Mouse (Mus musculus) limb, embryonic 12.5 days (tissue): ENCODE data around the gene Zfp346. TPM values are rescaled to one million over a fixed set of nuclear protein-coding genes. Genes with fewer than 3 reads are reported as not detected.

Experiments
- ATAC-seq: fragments of 200-750 bp; cut with Nextera tagmentation; 2 replicates; pipeline ENCODE4 v1.8.0; 2017; ENCODE audit warnings: low read depth, moderate TSS enrichment; ENCODE audit not compliant: insufficient number of reproducible peaks, insufficient read depth, low FRiP score, low TSS enrichment
- H3K27ac ChIP-seq: fragments of 300-500 bp; sonication (generic); 2 replicates; pipeline ENCODE4 v1.5.1; 2016; ENCODE audit warnings: mild to moderate bottlenecking, moderate library complexity
- H3K27me3 ChIP-seq: fragments of 300-500 bp; sonication (generic); 2 replicates; pipeline ENCODE4 v1.6.1; 2016; ENCODE audit warnings: mild to moderate bottlenecking, moderate library complexity
- H3K36me3 ChIP-seq: fragments of 300-500 bp; sonication (generic); 2 replicates; pipeline ENCODE4 v1.6.1; 2016; ENCODE audit warnings: mild to moderate bottlenecking, moderate library complexity
- H3K4me1 ChIP-seq: fragments of 300-500 bp; sonication (generic); replicated peaks from 2 replicates; pipeline ENCODE4 v1.6.1; 2016
- H3K4me2 ChIP-seq: fragments of 300-500 bp; sonication (generic); 2 replicates; pipeline ENCODE4 v1.6.1; 2016; ENCODE audit warnings: mild to moderate bottlenecking, moderate library complexity
- H3K4me3 ChIP-seq: fragments of 300-500 bp; sonication (generic); replicated peaks from 2 replicates; pipeline ENCODE4 v1.5.1; 2016; ENCODE audit warnings: mild to moderate bottlenecking
- H3K9ac ChIP-seq: fragments of 300-500 bp; sonication (generic); replicated peaks from 2 replicates; pipeline ENCODE4 v1.6.1; 2016; ENCODE audit warnings: mild to moderate bottlenecking, moderate library complexity
- H3K9me3 ChIP-seq: fragments of 300-500 bp; sonication (generic); 2 replicates; pipeline ENCODE4 v1.6.1; 2016; ENCODE audit warnings: mild to moderate bottlenecking, moderate library complexity
- WGBS: fragments of 180-500 bp; shearing (Covaris S2); methylation state at CpG from one replicate; pipeline ENCODE4 v1.1.7; 2016; 5-methylcytosine and 5-hydroxymethylcytosine counted together
- polyA plus RNA-seq: library from polyadenylated mRNA; unstranded; fragments of >200 nt; fragmentation: Nextera tagmentation; extraction: Ambion mirVana; gene quantifications from 2 replicates; pipeline ENCODE4 v1.2.1, GENCODE M21; 2016

The Zfp346 gene
- polyA plus RNA-seq, 1 experiment from 2014 or later: 27.7 TPM

- WGBS: 2% methylated on average over 68 of the region's 68 CpGs
- Histone ChIP-seq H3K27me3 (peaks cover 46% of the 10 kb centered on the region), H3K9me3 (no peaks in the 10 kb centered on the region), H3K27ac (no peak within 1 kb of the TSS), H3K9ac (peak within 1 kb of the TSS; percentile 67), H3K36me3 (no peaks in the 10 kb centered on the region), H3K4me2 (peak within 1 kb of the TSS; percentile 95), H3K4me1 (peaks cover 11% of the 10 kb centered on the region; the same call in 1 of the 2 replicates), H3K4me3 (peak within 1 kb of the TSS; percentile 60)
- ATAC-seq: peak; percentile 34; the same call in 1 of the 2 replicates
These were observed 47.7 kb downstream of the Zfp346 start, which contains the start of gene Fgfr4 for GRCm38 (mm10) chr13:55152621-55153415. TSS of gene Fgfr4 (plus strand) at chr13:55152640.

DNA sequence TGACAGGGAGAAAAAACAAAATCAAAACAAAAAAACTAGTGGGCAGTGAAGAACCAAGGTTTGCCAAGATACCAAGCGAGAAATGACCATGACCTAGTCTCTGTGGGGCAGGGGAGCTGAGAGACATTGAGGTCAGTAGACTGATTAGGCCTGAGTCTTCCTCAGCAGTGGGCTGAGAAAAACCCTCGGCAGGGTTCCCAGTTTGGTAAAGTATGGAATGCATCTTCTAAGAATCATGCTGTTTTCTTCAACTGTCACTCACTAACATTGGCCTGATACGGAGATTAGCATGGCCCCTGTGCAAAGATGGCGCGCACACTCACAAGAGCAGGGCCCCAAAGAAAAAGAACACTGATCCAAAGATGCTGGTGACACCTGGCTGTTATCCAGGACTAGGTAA lies 48.8 kb downstream of the Zfp346 start:
- H3K27ac ChIP-seq: no peak overlapping the region
- no peak for ATAC-seq
- no peak overlapping the region for H3K9ac ChIP-seq
- WGBS: 89% methylated on average over 5 of the region's 5 CpGs
- peaks cover 46% of the 10 kb centered on the region for H3K27me3 ChIP-seq
- peak overlapping the region; percentile 95 for H3K4me2 ChIP-seq
- H3K4me1 ChIP-seq: peaks cover 11% of the 10 kb centered on the region; the same call in 1 of the 2 replicates
- no peaks in the 10 kb centered on the region for H3K9me3 ChIP-seq
- H3K4me3 ChIP-seq: peak overlapping the region; percentile 60; the same call in 1 of the 2 replicates
- H3K36me3 ChIP-seq: no peaks in the 10 kb centered on the region

- no peak for ATAC-seq
- H3K9ac ChIP-seq: no peak overlapping the region
- peaks cover 5% of the 10 kb centered on the region; the same call in 1 of the 2 replicates for H3K36me3 ChIP-seq
- no peak overlapping the region for H3K27ac ChIP-seq
- H3K4me3 ChIP-seq: no peak overlapping the region
- no peak overlapping the region for H3K4me2 ChIP-seq
- H3K9me3 ChIP-seq: no peaks in the 10 kb centered on the region
- 43% methylated on average over 7 of the region's 7 CpGs for WGBS
- no peaks in the 10 kb centered on the region for H3K27me3 ChIP-seq
- H3K4me1 ChIP-seq: no peaks in the 10 kb centered on the region
These were observed 57.3 kb downstream of the Zfp346 start for GRCm38 (mm10) chr13:55162365-55162764.

- Histone ChIP-seq H3K4me3 (no peak overlapping the region), H3K27me3 (no peaks in the 10 kb centered on the region), H3K27ac (no peak overlapping the region), H3K4me2 (no peak overlapping the region), H3K9ac (no peak overlapping the region), H3K9me3 (no peaks in the 10 kb centered on the region), H3K36me3 (peaks cover 5% of the 10 kb centered on the region; the same call in 1 of the 2 replicates), H3K4me1 (no peaks in the 10 kb centered on the region)
- 73% methylated on average over 5 of the region's 5 CpGs for WGBS
- no peak for ATAC-seq
These were observed 58.4 kb downstream of the Zfp346 start for GRCm38 (mm10) chr13:55163553-55163952.

DNA sequence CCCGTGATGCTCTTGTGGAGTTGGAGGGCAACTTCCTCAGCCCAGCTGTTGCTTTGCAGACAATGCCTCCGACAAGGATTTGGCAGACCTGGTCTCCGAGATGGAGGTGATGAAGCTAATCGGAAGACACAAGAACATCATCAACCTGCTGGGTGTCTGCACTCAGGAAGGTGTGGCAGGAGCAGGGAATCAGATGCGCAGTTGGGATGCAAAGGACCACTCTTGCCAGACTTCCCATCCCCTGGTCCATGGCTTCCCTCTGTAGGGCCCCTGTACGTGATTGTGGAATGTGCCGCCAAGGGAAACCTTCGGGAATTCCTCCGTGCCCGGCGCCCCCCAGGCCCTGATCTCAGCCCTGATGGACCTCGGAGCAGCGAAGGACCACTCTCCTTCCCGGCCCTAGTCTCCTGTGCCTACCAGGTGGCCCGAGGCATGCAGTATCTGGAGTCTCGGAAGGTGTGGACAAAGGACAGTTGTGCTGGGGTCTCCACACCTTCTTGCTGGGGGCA lies 60.8 kb downstream of the Zfp346 start:
- H3K9ac ChIP-seq: no peak overlapping the region
- no peak for ATAC-seq

GRCm38 (mm10) chr13:55166806-55167725 lies 62.0 kb downstream of the Zfp346 start:
- H3K27me3 ChIP-seq: no peaks in the 10 kb centered on the region; the same call in 1 of the 2 replicates
- H3K27ac ChIP-seq: no peak overlapping the region
- no peak overlapping the region for H3K9ac ChIP-seq
- 88% methylated on average over 32 of the region's 32 CpGs for WGBS
- peaks cover 17% of the 10 kb centered on the region for H3K4me1 ChIP-seq
- no peak overlapping the region for H3K4me2 ChIP-seq
- H3K36me3 ChIP-seq: no peaks in the 10 kb centered on the region
- ATAC-seq: no peak
- H3K4me3 ChIP-seq: no peak overlapping the region
- no peaks in the 10 kb centered on the region for H3K9me3 ChIP-seq

More for the DNA sequence above, 60.8 kb downstream of the Zfp346 start:
- Histone ChIP-seq H3K27ac (no peak overlapping the region), H3K9me3 (no peaks in the 10 kb centered on the region), H3K36me3 (peaks cover 5% of the 10 kb centered on the region; the same call in 1 of the 2 replicates), H3K4me2 (no peak overlapping the region), H3K4me1 (peaks cover 7% of the 10 kb centered on the region), H3K27me3 (no peaks in the 10 kb centered on the region), H3K4me3 (no peak overlapping the region)
- WGBS: 90% methylated on average over 16 of the region's 16 CpGs

GRCm38 (mm10) chr13:55167798-55168197 lies 62.7 kb downstream of the Zfp346 start:
- no peaks in the 10 kb centered on the region; the same call in 1 of the 2 replicates for H3K27me3 ChIP-seq
- no peak for ATAC-seq
- no peaks in the 10 kb centered on the region for H3K9me3 ChIP-seq
- no peaks in the 10 kb centered on the region for H3K36me3 ChIP-seq
- no peak overlapping the region for H3K9ac ChIP-seq
- 81% methylated on average over 11 of the region's 11 CpGs for WGBS
- peaks cover 21% of the 10 kb centered on the region for H3K4me1 ChIP-seq
- H3K4me2 ChIP-seq: no peak overlapping the region
- no peak overlapping the region for H3K27ac ChIP-seq
- no peak overlapping the region for H3K4me3 ChIP-seq

GRCm38 (mm10) chr13:55168255-55168654 lies 63.1 kb downstream of the Zfp346 start:
- no peak overlapping the region for H3K9ac ChIP-seq
- H3K27ac ChIP-seq: 0 out of 2 replicates have a peak overlapping the region, but pooled peaks have one; percentile 45
- 94% methylated on average over 5 of the region's 5 CpGs for WGBS
- no peak for ATAC-seq
- no peak overlapping the region for H3K4me3 ChIP-seq
- H3K27me3 ChIP-seq: no peaks in the 10 kb centered on the region; the same call in 1 of the 2 replicates
- no peaks in the 10 kb centered on the region for H3K36me3 ChIP-seq
- H3K9me3 ChIP-seq: no peaks in the 10 kb centered on the region
- H3K4me1 ChIP-seq: peaks cover 21% of the 10 kb centered on the region
- H3K4me2 ChIP-seq: no peak overlapping the region

GRCm38 (mm10) chr13:55168958-55169369 lies 63.9 kb downstream of the Zfp346 start:
- Histone ChIP-seq H3K27ac (peak overlapping the region; percentile 45; the same call in 1 of the 2 replicates), H3K9me3 (no peaks in the 10 kb centered on the region), H3K36me3 (no peaks in the 10 kb centered on the region), H3K4me3 (no peak overlapping the region), H3K4me1 (peaks cover 21% of the 10 kb centered on the region), H3K9ac (0 out of 2 replicates have a peak overlapping the region, but pooled peaks have one; percentile 8), H3K4me2 (no peak overlapping the region), H3K27me3 (no peaks in the 10 kb centered on the region; the same call in 1 of the 2 replicates)
- ATAC-seq: peak; percentile 80
- WGBS: 63% methylated on average over 13 of the region's 13 CpGs

GRCm38 (mm10) chr13:55171517-55172335 lies 66.6 kb downstream of the Zfp346 start:
- H3K4me1 ChIP-seq: peaks cover 21% of the 10 kb centered on the region
- peak overlapping the region; percentile 34; the same call in 1 of the 2 replicates for H3K9ac ChIP-seq
- peak overlapping the region; percentile 50 for H3K4me2 ChIP-seq
- H3K4me3 ChIP-seq: 0 out of 2 replicates have a peak overlapping the region, but pooled peaks have one; percentile 15
- ATAC-seq: peak; percentile 18; the same call in 1 of the 2 replicates
- WGBS: 13% methylated on average over 26 of the region's 26 CpGs
- no peaks in the 10 kb centered on the region for H3K9me3 ChIP-seq
- no peaks in the 10 kb centered on the region; the same call in 1 of the 2 replicates for H3K27me3 ChIP-seq
- H3K36me3 ChIP-seq: no peaks in the 10 kb centered on the region
- peak overlapping the region; percentile 64; the same call in 1 of the 2 replicates for H3K27ac ChIP-seq
